Mouse (Mus musculus): ENCODE measurements around the gene Arntl2.
"Not testable (repeated sequence)": the region's sequence is repeated elsewhere in the genome, so short reads cannot be mapped to it uniquely, and the experiment has no call there.

DNA sequence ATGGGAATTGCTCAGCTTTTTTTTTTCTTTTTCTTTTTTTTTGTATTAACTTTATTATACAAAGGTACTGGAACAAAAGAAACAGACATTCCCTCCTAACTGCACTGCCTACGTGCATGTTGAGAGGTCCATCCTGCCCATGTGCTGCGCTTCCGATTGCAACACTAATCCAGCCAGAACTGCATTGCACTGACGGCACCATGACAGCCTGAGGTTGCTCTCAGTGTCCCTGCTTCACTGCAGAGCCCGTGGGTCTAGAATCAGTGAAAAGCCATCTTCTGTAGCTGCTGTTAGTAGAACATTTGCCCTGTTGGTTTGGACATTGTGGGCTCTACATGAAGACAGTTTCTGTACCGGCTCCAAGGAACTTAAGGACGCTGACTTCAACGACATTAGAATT lies 20.0 kb upstream of the Arntl2 start:
- TF ChIP-seq CTCF, EP300 (IDR thresholded peaks at IDR 0.05; ENCODE audit: low read depth): not testable (repeated sequence)
